Mouse (Mus musculus) liver, adult 2 months (tissue): Measurements from ENCODE around the gene Dis3l2.

Experiments
- CTCF ChIP-seq: fragments of 200-500 bp; IDR thresholded peaks from 2 replicates; pipeline ENCODE4 v1.5.1; 2011; ENCODE audit warnings: low read depth, low read length, control low read depth
- POLR2A ChIP-seq: fragments of 200-500 bp; IDR thresholded peaks from 2 replicates; pipeline ENCODE4 v1.6.1; 2011; ENCODE audit warnings: low read length, control low read depth; ENCODE audit not compliant: insufficient read depth; ENCODE audit errors: extremely low read depth

- TF ChIP-seq CTCF (no peak), POLR2A (no peak)
These were observed 49.8 kb downstream of the Dis3l2 start for GRCm38 (mm10) chr1:86753416-86753815.
